Mouse (Mus musculus): ENCODE measurements at regions not wholly inside any gene's neighbourhood (a gene's known extent, or its start where the extent isn't known, plus 50 kb on each side); places are given as distances from the start of the nearest gene placed in this dataset.
A peak's percentile ranks its signal among the peaks of the same experiment; 100 is the strongest.

DNA sequence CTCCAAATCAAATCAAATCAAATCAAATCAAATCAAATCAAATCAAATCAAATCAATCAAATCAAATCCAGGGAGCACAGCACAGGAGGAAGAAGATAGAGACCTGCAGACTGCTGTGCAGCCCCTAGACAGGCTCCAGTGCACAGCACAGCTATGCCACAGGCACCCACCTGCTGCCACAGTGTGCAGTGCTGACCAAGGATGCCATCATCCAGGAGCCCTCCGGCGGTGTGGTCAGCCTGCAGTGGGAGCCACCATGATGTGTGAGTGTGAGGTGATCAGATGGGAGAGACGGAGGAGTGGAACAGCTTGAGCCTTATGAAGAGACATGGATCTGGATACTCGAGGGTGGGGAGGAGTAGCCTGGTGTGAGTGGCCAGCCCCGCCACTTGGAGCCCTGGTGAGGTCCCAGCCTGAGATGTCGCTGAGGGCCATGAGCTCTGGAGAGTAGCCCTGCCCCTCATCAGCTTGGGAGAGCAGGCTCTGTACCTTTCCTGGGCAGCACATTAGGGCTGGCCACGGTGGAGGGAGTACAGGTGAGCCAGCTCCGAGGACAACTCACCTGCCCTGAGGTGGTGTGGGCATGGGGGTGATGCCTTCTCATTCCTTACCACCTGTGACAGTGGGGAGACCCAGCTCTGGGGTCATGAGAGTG is 252.4 kb downstream of the Dact1 start:
- H3K27ac ChIP-seq (ENCODE audit: low read length): no peak overlapping the region
- peak; percentile 37; the same call in 1 of the 2 replicates for ATAC-seq
- 93% methylated on average over 8 of the region's 8 CpGs for WGBS

DNA sequence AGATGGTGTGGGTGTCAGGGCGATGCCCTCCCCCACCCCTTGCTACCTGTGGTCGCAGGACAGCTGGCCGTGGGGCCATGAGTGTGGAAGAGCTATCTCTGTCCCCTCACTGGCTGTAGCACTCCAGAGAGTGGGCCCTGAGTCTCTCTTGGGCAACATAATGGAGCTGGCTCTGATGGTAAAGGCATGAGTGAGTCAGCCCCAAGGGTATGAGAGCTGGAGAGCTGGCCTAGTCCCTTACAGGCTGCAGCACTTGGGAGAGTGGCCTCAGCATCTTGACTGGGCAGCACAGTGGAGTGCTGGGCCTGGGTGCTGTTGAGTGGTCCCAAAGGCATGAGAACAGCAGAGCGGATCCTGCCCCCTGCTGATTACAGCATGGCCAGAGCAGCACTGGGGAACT is 253.5 kb downstream of the Dact1 start:
- Histone ChIP-seq H3K27me3 (ENCODE audit: control insufficient read depth, insufficient read depth, low read depth, low read length) (no peaks in the 10 kb centered on the region), H3K4me2 (ENCODE audit: low read length) (no peak overlapping the region), H3K4me1 (ENCODE audit: control insufficient read depth, insufficient read depth, low read length) (peaks cover 9% of the 10 kb centered on the region; the same call in 1 of the 2 replicates), H3K9me3 (replicated peaks; ENCODE audit: control insufficient read depth, low read length, poor library complexity, severe bottlenecking) (no peaks in the 10 kb centered on the region), H3K4me3 (ENCODE audit: low read depth, low read length) (no peak overlapping the region), H3K36me3 (ENCODE audit: control insufficient read depth, insufficient read depth, low read length) (no peaks in the 10 kb centered on the region), H3K9ac (ENCODE audit: low read depth, low read length) (no peak overlapping the region), H3K27ac (ENCODE audit: low read length) (no peak overlapping the region)
- no peak for ATAC-seq
- WGBS: 95% methylated on average over 4 of the region's 4 CpGs

More for the DNA sequence above, 252.4 kb downstream of the Dact1 start:
- H3K9ac ChIP-seq (ENCODE audit: low read depth, low read length): no peak overlapping the region
- peaks cover 9% of the 10 kb centered on the region; the same call in 1 of the 2 replicates for H3K4me1 ChIP-seq (ENCODE audit: control insufficient read depth, insufficient read depth, low read length)
- H3K4me3 ChIP-seq (ENCODE audit: low read depth, low read length): no peak overlapping the region
- H3K9me3 ChIP-seq (replicated peaks; ENCODE audit: control insufficient read depth, low read length, poor library complexity, severe bottlenecking): no peaks in the 10 kb centered on the region
- no peaks in the 10 kb centered on the region for H3K27me3 ChIP-seq (ENCODE audit: control insufficient read depth, insufficient read depth, low read depth, low read length)
- no peak overlapping the region for H3K4me2 ChIP-seq (ENCODE audit: low read length)
- no peaks in the 10 kb centered on the region for H3K36me3 ChIP-seq (ENCODE audit: control insufficient read depth, insufficient read depth, low read length)

DNA sequence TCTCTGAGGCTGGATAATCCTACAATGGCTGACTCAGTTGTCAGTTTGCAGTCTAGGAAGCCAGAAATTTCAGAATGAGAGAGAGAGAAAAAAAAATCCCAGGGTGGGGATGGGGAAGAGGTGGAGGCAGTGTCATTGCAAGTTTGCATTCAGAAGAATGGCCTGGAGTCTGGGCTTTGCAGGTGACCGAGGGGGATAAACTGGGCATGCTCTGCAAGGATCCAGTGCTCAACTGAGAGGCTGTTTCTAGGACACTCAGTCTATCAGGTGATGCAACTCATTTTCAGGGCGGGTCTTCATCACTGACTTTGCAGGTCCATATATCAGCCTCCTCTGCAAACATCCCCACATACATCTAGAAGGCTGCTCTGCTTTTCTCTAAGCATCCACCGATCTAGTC is 256.7 kb downstream of the Dact1 start:
- Histone ChIP-seq H3K27me3 (ENCODE audit: control insufficient read depth, insufficient read depth, low read depth, low read length) (no peaks in the 10 kb centered on the region), H3K4me1 (ENCODE audit: control insufficient read depth, insufficient read depth, low read length) (peaks cover 6% of the 10 kb centered on the region; the same call in 1 of the 2 replicates), H3K9me3 (replicated peaks; ENCODE audit: control insufficient read depth, low read length, poor library complexity, severe bottlenecking) (no peaks in the 10 kb centered on the region), H3K4me3 (ENCODE audit: low read depth, low read length) (no peak overlapping the region), H3K9ac (ENCODE audit: low read depth, low read length) (no peak overlapping the region), H3K4me2 (ENCODE audit: low read length) (no peak overlapping the region), H3K36me3 (ENCODE audit: control insufficient read depth, insufficient read depth, low read length) (no peaks in the 10 kb centered on the region), H3K27ac (ENCODE audit: low read length) (no peak overlapping the region)
- no peak for ATAC-seq
- WGBS: 98% methylated on average over 3 of the region's 3 CpGs

DNA sequence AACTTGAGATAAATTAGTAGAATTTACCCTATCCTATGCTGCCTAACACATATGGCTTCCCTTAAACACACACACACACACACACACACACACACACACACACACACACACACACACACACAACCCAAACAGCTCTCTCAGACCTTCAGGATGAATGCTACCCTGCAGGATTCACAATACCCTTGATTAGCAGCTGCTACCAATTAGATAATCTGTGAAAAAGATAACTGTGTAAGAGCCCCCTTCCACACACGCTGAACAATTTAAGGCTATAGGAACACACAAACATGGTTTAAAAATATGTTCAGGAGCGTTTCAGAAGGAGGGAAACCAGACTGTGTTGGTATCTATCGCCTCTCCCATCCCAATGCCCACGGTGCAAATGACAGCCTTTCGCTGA is 258.6 kb downstream of the Dact1 start:
- H3K4me1 ChIP-seq (ENCODE audit: control insufficient read depth, insufficient read depth, low read length): peaks cover 12% of the 10 kb centered on the region
- WGBS: 80% methylated on average over 5 of the region's 5 CpGs
- H3K4me2 ChIP-seq (ENCODE audit: low read length): no peak overlapping the region
- no peaks in the 10 kb centered on the region for H3K27me3 ChIP-seq (ENCODE audit: control insufficient read depth, insufficient read depth, low read depth, low read length)
- no peak overlapping the region for H3K4me3 ChIP-seq (ENCODE audit: low read depth, low read length)
- no peak overlapping the region for H3K27ac ChIP-seq (ENCODE audit: low read length)
- no peak for ATAC-seq
- no peaks in the 10 kb centered on the region for H3K36me3 ChIP-seq (ENCODE audit: control insufficient read depth, insufficient read depth, low read length)
- no peaks in the 10 kb centered on the region for H3K9me3 ChIP-seq (replicated peaks; ENCODE audit: control insufficient read depth, low read length, poor library complexity, severe bottlenecking)
- no peak overlapping the region for H3K9ac ChIP-seq (ENCODE audit: low read depth, low read length)

GRCm38 (mm10) chr12:71568880-71569390 is 259.3 kb downstream of the Dact1 start:
- H3K4me1 ChIP-seq (ENCODE audit: control insufficient read depth, insufficient read depth, low read length): peaks cover 12% of the 10 kb centered on the region
- H3K4me3 ChIP-seq (ENCODE audit: low read depth, low read length): no peak overlapping the region
- H3K27ac ChIP-seq (ENCODE audit: low read length): no peak overlapping the region
- ATAC-seq: no peak
- H3K4me2 ChIP-seq (ENCODE audit: low read length): no peak overlapping the region
- H3K36me3 ChIP-seq (ENCODE audit: control insufficient read depth, insufficient read depth, low read length): no peaks in the 10 kb centered on the region
- H3K27me3 ChIP-seq (ENCODE audit: control insufficient read depth, insufficient read depth, low read depth, low read length): no peaks in the 10 kb centered on the region
- no peaks in the 10 kb centered on the region for H3K9me3 ChIP-seq (replicated peaks; ENCODE audit: control insufficient read depth, low read length, poor library complexity, severe bottlenecking)
- no peak overlapping the region for H3K9ac ChIP-seq (ENCODE audit: low read depth, low read length)
- 91% methylated on average over 6 of the region's 6 CpGs for WGBS

DNA sequence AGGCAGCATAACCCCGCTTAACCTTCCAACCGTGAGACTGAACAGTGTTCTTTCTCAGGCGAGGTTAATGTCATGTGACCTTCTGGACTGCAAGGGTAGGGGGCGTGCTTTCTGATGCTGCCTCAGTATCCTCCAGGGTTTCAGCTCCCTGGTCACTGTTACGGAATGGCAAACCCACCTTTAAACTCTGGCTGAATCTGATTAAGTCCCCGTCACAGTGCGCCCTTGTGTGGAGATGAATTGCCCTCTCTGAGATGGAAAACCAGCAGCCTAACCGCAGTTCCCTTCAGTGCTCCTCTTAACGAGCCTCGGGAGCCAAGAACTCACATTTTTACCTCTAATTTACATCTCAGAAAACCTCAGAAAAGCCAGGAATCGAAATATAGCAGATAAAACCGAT is 260.0 kb downstream of the Dact1 start:
- Histone ChIP-seq H3K36me3 (ENCODE audit: control insufficient read depth, insufficient read depth, low read length) (no peaks in the 10 kb centered on the region), H3K9me3 (replicated peaks; ENCODE audit: control insufficient read depth, low read length, poor library complexity, severe bottlenecking) (no peaks in the 10 kb centered on the region), H3K4me3 (ENCODE audit: low read depth, low read length) (no peak overlapping the region), H3K27me3 (ENCODE audit: control insufficient read depth, insufficient read depth, low read depth, low read length) (no peaks in the 10 kb centered on the region), H3K4me1 (ENCODE audit: control insufficient read depth, insufficient read depth, low read length) (peaks cover 16% of the 10 kb centered on the region), H3K9ac (ENCODE audit: low read depth, low read length) (no peak overlapping the region), H3K27ac (ENCODE audit: low read length) (no peak overlapping the region), H3K4me2 (ENCODE audit: low read length) (no peak overlapping the region)
- ATAC-seq: no peak
- 36% methylated on average over 12 of the region's 12 CpGs for WGBS

DNA sequence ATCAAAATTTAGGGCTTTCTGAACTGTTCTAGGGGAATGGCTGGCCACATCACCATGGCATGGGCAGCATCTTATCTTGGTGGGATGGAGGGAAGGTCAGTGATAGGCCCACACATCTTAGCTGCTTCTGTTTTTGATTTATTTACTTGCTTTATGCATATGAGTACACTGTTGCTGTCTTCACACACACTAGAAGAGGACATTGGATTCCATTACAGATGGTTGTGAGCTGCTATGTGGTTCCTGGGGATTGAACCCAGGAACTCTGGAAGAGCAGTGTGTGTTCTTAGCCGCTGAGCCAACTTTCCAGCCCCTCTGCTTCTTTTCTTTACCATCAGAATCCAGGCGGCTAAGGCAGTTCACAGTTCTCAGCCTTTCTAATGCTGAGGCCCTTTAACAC is 260.4 kb downstream of the Dact1 start:
- Histone ChIP-seq H3K4me3 (ENCODE audit: low read depth, low read length) (no peak overlapping the region), H3K36me3 (ENCODE audit: control insufficient read depth, insufficient read depth, low read length) (no peaks in the 10 kb centered on the region), H3K9ac (ENCODE audit: low read depth, low read length) (no peak overlapping the region), H3K9me3 (replicated peaks; ENCODE audit: control insufficient read depth, low read length, poor library complexity, severe bottlenecking) (no peaks in the 10 kb centered on the region), H3K27me3 (ENCODE audit: control insufficient read depth, insufficient read depth, low read depth, low read length) (no peaks in the 10 kb centered on the region), H3K4me1 (ENCODE audit: control insufficient read depth, insufficient read depth, low read length) (peaks cover 16% of the 10 kb centered on the region), H3K4me2 (ENCODE audit: low read length) (no peak overlapping the region), H3K27ac (ENCODE audit: low read length) (no peak overlapping the region)
- WGBS: 93% methylated on average over 2 of the region's 2 CpGs
- no peak for ATAC-seq

DNA sequence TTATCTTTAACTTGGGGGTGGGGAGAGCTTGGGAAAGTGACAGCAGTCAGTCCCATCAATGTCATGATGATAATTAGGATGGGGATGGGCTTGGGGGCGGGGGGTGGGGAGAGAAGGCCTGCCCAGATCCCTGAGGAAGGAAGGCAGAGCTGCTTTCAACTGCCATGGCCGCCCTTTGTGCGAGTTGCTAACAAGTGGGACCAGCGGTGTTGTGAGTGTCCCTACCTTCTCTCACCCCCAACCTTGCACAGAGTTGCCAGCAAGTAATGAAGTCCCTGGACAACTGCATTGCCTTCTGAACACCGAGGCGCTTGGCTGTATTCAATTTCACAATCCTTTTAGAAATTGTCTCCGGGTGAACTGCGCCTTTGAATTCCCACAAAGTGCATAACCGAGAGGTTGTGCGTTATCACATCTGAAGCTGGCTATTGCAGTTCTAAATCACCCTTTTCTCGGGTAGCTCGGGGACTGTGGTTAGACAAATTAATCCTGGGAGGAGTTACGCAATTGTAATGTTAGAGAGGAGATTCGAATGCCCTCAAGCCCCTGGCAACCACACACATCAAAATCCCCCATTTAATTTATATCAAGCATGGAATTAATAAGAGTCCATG is 257.9 kb upstream of the Daam1 start:
- WGBS: 19% methylated on average over 14 of the region's 14 CpGs
- no peak overlapping the region for H3K4me3 ChIP-seq (ENCODE audit: low read depth, low read length)
- H3K9ac ChIP-seq (ENCODE audit: low read depth, low read length): no peak overlapping the region
- peak overlapping the region; percentile 15 for H3K27ac ChIP-seq (ENCODE audit: low read length)
- ATAC-seq: peak; percentile 38; the same call in 1 of the 2 replicates
- peaks cover 11% of the 10 kb centered on the region for H3K4me1 ChIP-seq (ENCODE audit: control insufficient read depth, insufficient read depth, low read length)
- H3K36me3 ChIP-seq (ENCODE audit: control insufficient read depth, insufficient read depth, low read length): no peaks in the 10 kb centered on the region
- H3K9me3 ChIP-seq (replicated peaks; ENCODE audit: control insufficient read depth, low read length, poor library complexity, severe bottlenecking): no peaks in the 10 kb centered on the region
- H3K27me3 ChIP-seq (ENCODE audit: control insufficient read depth, insufficient read depth, low read depth, low read length): no peaks in the 10 kb centered on the region
- peak overlapping the region; percentile 3; the same call in 1 of the 2 replicates for H3K4me2 ChIP-seq (ENCODE audit: low read length)

DNA sequence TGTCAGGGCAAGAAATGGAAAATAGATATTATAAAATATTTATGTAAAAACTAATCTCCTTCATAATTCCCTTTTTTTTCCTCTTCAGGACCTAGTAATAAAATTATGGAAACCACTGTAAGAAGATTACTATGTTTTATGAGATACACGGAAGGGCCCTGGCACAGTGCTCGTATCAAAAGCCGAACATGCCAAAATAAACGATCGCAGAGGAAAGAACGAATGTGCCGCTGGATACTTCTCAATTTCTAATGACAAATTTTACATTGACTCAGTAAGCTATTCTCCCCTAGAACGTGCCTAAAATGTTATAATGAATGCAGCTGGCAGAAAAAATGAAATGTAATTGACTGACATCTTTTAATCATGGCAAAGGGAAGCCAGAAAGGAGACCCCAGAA is 257.4 kb upstream of the Daam1 start:
- Histone ChIP-seq H3K9ac (ENCODE audit: low read depth, low read length) (no peak overlapping the region), H3K4me3 (ENCODE audit: low read depth, low read length) (no peak overlapping the region), H3K9me3 (replicated peaks; ENCODE audit: control insufficient read depth, low read length, poor library complexity, severe bottlenecking) (no peaks in the 10 kb centered on the region), H3K36me3 (ENCODE audit: control insufficient read depth, insufficient read depth, low read length) (no peaks in the 10 kb centered on the region), H3K4me2 (ENCODE audit: low read length) (no peak overlapping the region), H3K27ac (ENCODE audit: low read length) (no peak overlapping the region), H3K27me3 (ENCODE audit: control insufficient read depth, insufficient read depth, low read depth, low read length) (no peaks in the 10 kb centered on the region), H3K4me1 (ENCODE audit: control insufficient read depth, insufficient read depth, low read length) (peaks cover 13% of the 10 kb centered on the region)
- WGBS: 37% methylated on average over 8 of the region's 8 CpGs
- no peak for ATAC-seq
